Mouse (Mus musculus) bone marrow macrophage, adult 2 months (primary cell): ENCODE measurements around the gene Sf3b2.

Experiments
- CTCF ChIP-seq: IDR thresholded peaks from 2 replicates; pipeline ENCODE4 v1.5.1; 2012; ENCODE audit warnings: low read depth, mild to moderate bottlenecking, low read length, moderate library complexity
- POLR2A ChIP-seq: IDR thresholded peaks from 2 replicates; pipeline ENCODE4 v1.6.1; 2012; ENCODE audit warnings: mild to moderate bottlenecking, low read depth, low read length, borderline replicate concordance

- no peak for TF ChIP-seq CTCF
- TF ChIP-seq POLR2A, result no peak
Measured at GRCm38 (mm10) chr19:5334741-5335140, 39.5 kb upstream of the Sf3b2 start.
